Mouse (Mus musculus) heart, adult 2 months (tissue): ENCODE data around the gene Filip1l.

Experiments used
- EP300 ChIP-seq: fragments of 200-500 bp; IDR thresholded peaks from 2 replicates; pipeline ENCODE4 v1.6.1; 2011; ENCODE audit warnings: low read depth, low read length, control low read depth; ENCODE audit not compliant: insufficient read depth
- POLR2A ChIP-seq: fragments of 200-500 bp; IDR thresholded peaks from 2 replicates; pipeline ENCODE4 v1.6.1; 2011; ENCODE audit warnings: mild to moderate bottlenecking, low read depth, low read length, control low read depth; ENCODE audit not compliant: insufficient read depth

DNA sequence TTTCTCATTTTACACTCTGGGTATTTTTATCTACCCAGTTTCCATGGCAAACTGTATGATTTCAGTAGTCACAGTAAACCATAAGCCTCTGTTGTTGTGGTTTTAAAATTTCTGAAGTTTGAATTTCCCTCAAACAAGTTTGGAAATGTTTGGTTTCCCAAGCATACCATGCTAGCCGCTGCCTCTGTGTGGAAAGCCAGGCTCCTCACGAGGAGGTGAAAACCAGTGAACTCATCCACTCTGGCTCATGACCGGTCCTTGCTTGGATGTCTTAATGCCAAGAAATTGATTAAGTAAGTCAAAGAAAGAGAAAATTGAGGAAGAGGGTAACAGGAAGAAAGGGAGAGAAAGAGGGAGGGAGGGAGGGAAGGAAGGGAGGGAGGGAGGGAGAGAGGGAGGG, 205.4 kb downstream of the Filip1l start:
- TF ChIP-seq POLR2A = no peak
- no peak for TF ChIP-seq EP300
